Mouse (Mus musculus) limb, embryonic 14.5 days (tissue): ENCODE results near the gene Lrch3. TPM values are rescaled to one million over a fixed set of nuclear protein-coding genes. Genes with fewer than 3 reads are reported as not detected.
"Not testable (repeated sequence)": the region's sequence is repeated elsewhere in the genome, so short reads cannot be mapped to it uniquely, and the experiment has no call there.

Experiments
- ATAC-seq: fragments of 200-750 bp; cut with Nextera tagmentation; 2 replicates; pipeline ENCODE4 v1.8.0; 2017; ENCODE audit warnings: low read depth, moderate number of reproducible peaks, moderate TSS enrichment; ENCODE audit not compliant: low FRiP score
- DNase-seq: peaks from one replicate; pipeline ENCODE4 v3.0.0-alpha.2; 2015; ENCODE audit warnings: low spot score
- H3K27ac ChIP-seq: fragments of 300-500 bp; sonication (generic); replicated peaks from 2 replicates; pipeline ENCODE4 v1.5.1; 2014; ENCODE audit warnings: low read depth, mild to moderate bottlenecking, low read length, moderate library complexity, mixed read lengths
- H3K27me3 ChIP-seq: fragments of 300-500 bp; sonication (generic); 2 replicates; pipeline ENCODE4 v1.6.1; 2014; ENCODE audit warnings: low read length, mixed read lengths; ENCODE audit not compliant: control insufficient read depth, insufficient read depth
- H3K36me3 ChIP-seq: fragments of 300-500 bp; sonication (generic); 2 replicates; pipeline ENCODE4 v1.6.1; 2014; ENCODE audit warnings: mild to moderate bottlenecking, low read length, moderate library complexity, mixed read lengths; ENCODE audit not compliant: control insufficient read depth, insufficient read depth
- H3K4me1 ChIP-seq: fragments of 300-500 bp; sonication (generic); 2 replicates; pipeline ENCODE4 v1.6.1; 2014; ENCODE audit warnings: antibody characterized with exemption, low read length, mixed read lengths; ENCODE audit not compliant: control insufficient read depth, insufficient read depth
- H3K4me2 ChIP-seq: fragments of 300-500 bp; sonication (generic); replicated peaks from 2 replicates; pipeline ENCODE4 v1.6.1; 2014; ENCODE audit warnings: low read depth, mild to moderate bottlenecking, low read length, moderate library complexity; ENCODE audit not compliant: severe bottlenecking
- H3K4me3 ChIP-seq: fragments of 300-500 bp; sonication (generic); replicated peaks from 2 replicates; pipeline ENCODE4 v1.5.1; 2014; ENCODE audit warnings: low read length
- H3K9ac ChIP-seq: fragments of 300-500 bp; sonication (generic); 2 replicates; pipeline ENCODE4 v1.6.1; 2014; ENCODE audit warnings: mild to moderate bottlenecking, low read depth, low read length, moderate library complexity; ENCODE audit not compliant: severe bottlenecking
- H3K9me3 ChIP-seq: fragments of 300-500 bp; sonication (generic); 2 replicates; pipeline ENCODE4 v1.6.1; 2016; ENCODE audit warnings: low read length; ENCODE audit not compliant: control insufficient read depth
- POLR2A ChIP-seq: fragments of 200-500 bp; IDR thresholded peaks from 2 replicates; pipeline ENCODE4 v1.8.0; 2012; ENCODE audit warnings: inconsistent platforms, mild to moderate bottlenecking, moderate library complexity, borderline replicate concordance; ENCODE audit not compliant: insufficient read depth, insufficient read length; ENCODE audit errors: extremely low read depth
- WGBS: fragments of 180-500 bp; shearing (Covaris S2); extraction: QIAGEN DNeasy Blood & Tissue Kit; methylation state at CpG from one replicate; pipeline ENCODE4 v1.1.7; 2014; 5-methylcytosine and 5-hydroxymethylcytosine counted together
- polyA plus RNA-seq, 2 experiments: library from polyadenylated mRNA; depleted of rRNA in 1 of 2; stranded (reverse) in 1 of 2; unstranded in 1 of 2; fragments of >200 nt; fragmentation: Nextera tagmentation in 1 of 2; extraction: Ambion mirVana in 1 of 2; gene quantifications; 2 replicates each; pipeline versions ENCODE4 v1.2.1 to v1.2.3; 2012 to 2014

The Lrch3 gene
- polyA plus RNA-seq, 2 experiments, result 24.9 to 56.3 TPM

GRCm38 (mm10) chr16:33053141-33053540, 139.2 kb downstream of the Lrch3 start:
- H3K4me3 ChIP-seq, result no peak overlapping the region
- H3K27me3 ChIP-seq, result no peaks in the 10 kb centered on the region
- TF ChIP-seq POLR2A, result no peak
- H3K9me3 ChIP-seq, result no peaks in the 10 kb centered on the region
- no peak overlapping the region for H3K27ac ChIP-seq
- no peak overlapping the region for H3K4me2 ChIP-seq
- no peak for DNase-seq
- WGBS, result 62% methylated on average over 5 of the region's 5 CpGs
- ATAC-seq, result no peak
- H3K9ac ChIP-seq, result no peak overlapping the region
- H3K36me3 ChIP-seq, result peaks cover 3% of the 10 kb centered on the region
- H3K4me1 ChIP-seq, result peaks cover 7% of the 10 kb centered on the region; the same call in 1 of the 2 replicates

GRCm38 (mm10) chr16:33054927-33055326, 141.0 kb downstream of the Lrch3 start:
- H3K27me3 ChIP-seq, DNase-seq, H3K4me2 ChIP-seq, H3K27ac ChIP-seq, H3K9ac ChIP-seq, H3K4me3 ChIP-seq, H3K4me1 ChIP-seq, ATAC-seq, H3K9me3 ChIP-seq: not testable (repeated sequence)
- H3K36me3 ChIP-seq, result peaks cover 21% of the 10 kb centered on the region
- WGBS, result 84% methylated on average over 2 of the region's 2 CpGs

- ATAC-seq (no peak), DNase-seq (no peak)
- Histone ChIP-seq H3K9ac (peak overlapping the region; percentile 90; the same call in 1 of the 2 replicates), H3K9me3 (no peaks in the 10 kb centered on the region), H3K27ac (peak overlapping the region; percentile 89; the same call in 1 of the 2 replicates), H3K4me1 (peaks cover 8% of the 10 kb centered on the region; the same call in 1 of the 2 replicates), H3K27me3 (no peaks in the 10 kb centered on the region), H3K4me3 (peak overlapping the region; percentile 89), H3K36me3 (peaks cover 29% of the 10 kb centered on the region), H3K4me2 (peak overlapping the region; percentile 58)
- WGBS, result 26% methylated on average over 10 of the region's 10 CpGs
- TF ChIP-seq POLR2A, result no peak
Observed at GRCm38 (mm10) chr16:33055655-33056054, 141.8 kb downstream of the Lrch3 start.

- peak within 1 kb of the TSS; percentile 89 for H3K27ac ChIP-seq
- WGBS, result under 1% methylated on average over 47 of the region's 47 CpGs
- H3K4me2 ChIP-seq, result peak within 1 kb of the TSS; percentile 58
- DNase-seq (peak; percentile 89), ATAC-seq (peak; percentile 93)
- peak; percentile 90; the same call in 1 of the 2 replicates for TF ChIP-seq POLR2A
- H3K4me3 ChIP-seq, result peak within 1 kb of the TSS; percentile 89
- H3K36me3 ChIP-seq, result peaks cover 34% of the 10 kb centered on the region
- H3K9ac ChIP-seq, result peak within 1 kb of the TSS; percentile 90
- peaks cover 8% of the 10 kb centered on the region; the same call in 1 of the 2 replicates for H3K4me1 ChIP-seq
- H3K27me3 ChIP-seq, result no peaks in the 10 kb centered on the region
- no peaks in the 10 kb centered on the region for H3K9me3 ChIP-seq
Observed at GRCm38 (mm10) chr16:33056095-33056785, 142.3 kb downstream of the Lrch3 start, which contains the start of the genes Iqcg and Rpl35a. Gene Iqcg (minus strand): TSS chr16:33056218. Gene Rpl35a (plus strand): TSS chr16:33056453.

GRCm38 (mm10) chr16:33056786-33057185, 142.9 kb downstream of the Lrch3 start:
- no peak for TF ChIP-seq POLR2A
- peak overlapping the region; percentile 58 for H3K4me2 ChIP-seq
- peaks cover 8% of the 10 kb centered on the region; the same call in 1 of the 2 replicates for H3K4me1 ChIP-seq
- H3K27ac ChIP-seq, result peak overlapping the region; percentile 89
- no peaks in the 10 kb centered on the region for H3K27me3 ChIP-seq
- peak overlapping the region; percentile 90 for H3K9ac ChIP-seq
- H3K4me3 ChIP-seq, result peak overlapping the region; percentile 89
- peak; percentile 8 for DNase-seq
- WGBS, result 3% methylated on average over 24 of the region's 24 CpGs
- H3K9me3 ChIP-seq, result no peaks in the 10 kb centered on the region
- ATAC-seq, result peak; percentile 16
- H3K36me3 ChIP-seq, result peaks cover 34% of the 10 kb centered on the region
